Comparison of ENCODE assay signal across 18 mouse cellular contexts in genomic region chr9:23243869-23244268, GRCm38 (mm10). TPM values are rescaled to one million over a fixed set of nuclear protein-coding genes. Genes with fewer than 3 reads are reported as not detected.
"Had no signal": no experiment of that assay in that cellular context is flagged by ENCODE, and none has a peak within 500 bp of the region (broad histone marks: within the 10 kb centered on the region; RNA-seq: fewer than 3 reads in every experiment).

No protein-coding gene starts in this region.

- H3K4me3 ChIP-seq: limb, embryonic 12.5 days; limb, embryonic 15.5 days; midbrain, embryonic 10.5 days; midbrain, embryonic 15.5 days had no signal

- H3K9me3 ChIP-seq: limb, embryonic 12.5 days; limb, embryonic 15.5 days; midbrain, embryonic 10.5 days; midbrain, embryonic 15.5 days had no signal

- H3K4me1 ChIP-seq: midbrain, embryonic 15.5 days had no signal

- H3K36me3 ChIP-seq: limb, embryonic 12.5 days; limb, embryonic 15.5 days; midbrain, embryonic 10.5 days; midbrain, embryonic 15.5 days had no signal

- ATAC-seq: liver, postnatal 0 days; lung, postnatal 0 days; midbrain, embryonic 15.5 days had no signal

- H3K9ac ChIP-seq: limb, embryonic 12.5 days; limb, embryonic 15.5 days; liver, embryonic 14.5 days; liver, postnatal 0 days; lung, embryonic 14.5 days; midbrain, embryonic 15.5 days had no signal

- DNase-seq: kidney, adult 9 months; kidney, postnatal 14 days; kidney, postnatal 4 days; left cerebral cortex, postnatal 4 days; liver, postnatal 0 days; lung, embryonic 14.5 days; thymus, adult 2 months; thymus, postnatal 14 days; thymus, postnatal 4 days had no signal

- H3K27ac ChIP-seq: limb, embryonic 12.5 days; limb, embryonic 15.5 days; liver, embryonic 14.5 days; macrophage; midbrain, embryonic 10.5 days; midbrain, embryonic 15.5 days had no signal

- H3K4me2 ChIP-seq: limb, embryonic 12.5 days; limb, embryonic 15.5 days; liver, embryonic 11.5 days; lung, embryonic 14.5 days; midbrain, embryonic 15.5 days had no signal

- H3K27me3 ChIP-seq: limb, embryonic 15.5 days; midbrain, embryonic 15.5 days had no signal

RNA-seq across cellular contexts. Expression of gene Bmper, which starts 21.0 kb away (rescaled TPM):
- total RNA-seq: megakaryocyte, adult 5-6 weeks had no signal
- polyA plus RNA-seq: macrophage had no signal
